Mouse (Mus musculus): ENCODE results near the gene Cd34. TPM values are rescaled to one million over a fixed set of nuclear protein-coding genes. Genes with fewer than 3 reads are reported as not detected.

The Cd34 gene
- polyA plus RNA-seq, 1 experiment from 2014 or later, result 40.7 TPM

DNA sequence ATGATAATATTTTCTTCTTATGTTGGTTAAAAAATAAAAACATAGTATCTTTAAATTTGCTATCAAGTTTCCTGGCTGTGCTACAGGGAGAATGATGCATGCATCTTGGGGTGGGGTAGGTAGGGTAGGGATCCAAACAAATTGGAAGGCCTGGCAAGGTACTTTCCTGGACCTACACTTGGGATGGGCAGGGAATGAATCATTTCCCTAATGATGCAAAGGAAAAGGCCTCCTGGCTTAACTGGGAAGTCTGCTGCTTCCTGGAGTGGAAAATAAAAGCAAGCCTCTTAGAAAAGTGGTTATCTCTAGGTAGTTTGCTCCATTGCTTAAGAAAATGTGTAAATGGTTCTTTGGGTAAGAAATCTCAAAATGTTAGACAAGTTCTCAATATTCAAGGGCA, 2.9 kb downstream of the Cd34 start:
- Histone ChIP-seq H3K4me1 (replicated peaks) (peaks cover 9% of the 10 kb centered on the region; the same call in 1 of the 2 replicates), H3K36me3 (no peaks in the 10 kb centered on the region), H3K9me3 (no peaks in the 10 kb centered on the region), H3K4me2 (no peak overlapping the region), H3K27ac (no peak overlapping the region), H3K9ac (replicated peaks) (no peak overlapping the region), H3K27me3 (peaks cover 31% of the 10 kb centered on the region), H3K4me3 (replicated peaks) (no peak overlapping the region)
- no peak for ATAC-seq (ENCODE audit: insufficient number of reproducible peaks, insufficient read depth, low FRiP score, low TSS enrichment, low read depth)

DNA sequence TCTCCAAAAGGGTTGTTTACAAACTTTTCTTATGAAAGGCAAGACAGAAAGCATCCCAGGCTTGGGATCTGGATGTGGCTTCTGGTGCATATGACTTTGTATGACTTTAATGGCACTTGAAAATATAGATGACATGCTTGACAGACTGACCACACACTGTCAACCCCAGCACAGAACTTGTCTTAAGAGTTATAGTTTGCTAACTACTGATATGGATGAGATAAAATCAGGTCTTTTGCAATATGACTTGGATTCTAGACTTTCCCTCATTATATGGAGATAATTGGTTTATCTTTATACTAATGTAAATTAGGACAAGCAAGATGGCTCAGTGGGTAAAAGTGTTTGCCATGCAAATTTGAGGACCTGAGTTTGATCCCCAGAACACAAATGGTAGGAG, 4.3 kb downstream of the Cd34 start:
- ATAC-seq (ENCODE audit: insufficient number of reproducible peaks, insufficient read depth, low FRiP score, low TSS enrichment, low read depth), result no peak
- Histone ChIP-seq H3K4me3 (replicated peaks) (no peak overlapping the region), H3K4me2 (no peak overlapping the region), H3K27me3 (peaks cover 27% of the 10 kb centered on the region), H3K4me1 (replicated peaks) (peaks cover 9% of the 10 kb centered on the region; the same call in 1 of the 2 replicates), H3K9ac (replicated peaks) (no peak overlapping the region), H3K9me3 (no peaks in the 10 kb centered on the region), H3K36me3 (no peaks in the 10 kb centered on the region), H3K27ac (no peak overlapping the region)

- Histone ChIP-seq H3K4me2 (no peak overlapping the region), H3K36me3 (no peaks in the 10 kb centered on the region), H3K4me1 (replicated peaks) (peaks cover 9% of the 10 kb centered on the region; the same call in 1 of the 2 replicates), H3K9me3 (no peaks in the 10 kb centered on the region), H3K9ac (replicated peaks) (no peak overlapping the region), H3K4me3 (replicated peaks) (no peak overlapping the region), H3K27me3 (peaks cover 23% of the 10 kb centered on the region), H3K27ac (no peak overlapping the region)
- WGBS, result 76% methylated on average over 5 of the region's 5 CpGs
- ATAC-seq (ENCODE audit: insufficient number of reproducible peaks, insufficient read depth, low FRiP score, low TSS enrichment, low read depth), result no peak
Measured at GRCm38 (mm10) chr1:194943485-194943884, 4.9 kb downstream of the Cd34 start.

GRCm38 (mm10) chr1:194945382-194945781, 6.8 kb downstream of the Cd34 start:
- Histone ChIP-seq H3K9me3 (no peaks in the 10 kb centered on the region), H3K27ac (no peak overlapping the region), H3K27me3 (peaks cover 5% of the 10 kb centered on the region), H3K4me3 (replicated peaks) (no peak overlapping the region), H3K36me3 (no peaks in the 10 kb centered on the region), H3K9ac (replicated peaks) (no peak overlapping the region), H3K4me2 (no peak overlapping the region), H3K4me1 (replicated peaks) (peaks cover 3% of the 10 kb centered on the region; the same call in 1 of the 2 replicates)
- WGBS, result 16% methylated on average over 2 of the region's 2 CpGs
- peak; percentile 56; the same call in 1 of the 2 replicates for ATAC-seq (ENCODE audit: insufficient number of reproducible peaks, insufficient read depth, low FRiP score, low TSS enrichment, low read depth)

DNA sequence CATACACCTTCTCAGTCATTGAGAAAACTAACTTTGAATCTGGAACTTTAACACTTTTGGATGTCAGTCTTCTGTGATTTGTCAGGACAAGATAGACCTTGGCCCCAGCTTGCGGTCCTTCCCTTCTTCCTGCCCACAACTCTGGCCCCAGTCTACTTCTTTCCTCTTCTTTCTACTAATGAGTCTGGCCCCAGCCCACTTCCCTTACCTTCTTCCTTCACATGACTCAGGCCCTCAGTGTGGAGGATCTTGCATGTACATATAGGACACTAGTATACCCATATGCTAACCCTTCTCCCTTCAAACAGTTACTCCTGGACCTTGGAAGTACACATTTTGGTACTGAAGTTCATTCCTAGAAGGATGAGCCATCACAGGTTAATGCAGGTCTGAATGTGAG, 7.8 kb downstream of the Cd34 start:
- WGBS, result 90% methylated on average over 1 of the region's 1 CpGs

DNA sequence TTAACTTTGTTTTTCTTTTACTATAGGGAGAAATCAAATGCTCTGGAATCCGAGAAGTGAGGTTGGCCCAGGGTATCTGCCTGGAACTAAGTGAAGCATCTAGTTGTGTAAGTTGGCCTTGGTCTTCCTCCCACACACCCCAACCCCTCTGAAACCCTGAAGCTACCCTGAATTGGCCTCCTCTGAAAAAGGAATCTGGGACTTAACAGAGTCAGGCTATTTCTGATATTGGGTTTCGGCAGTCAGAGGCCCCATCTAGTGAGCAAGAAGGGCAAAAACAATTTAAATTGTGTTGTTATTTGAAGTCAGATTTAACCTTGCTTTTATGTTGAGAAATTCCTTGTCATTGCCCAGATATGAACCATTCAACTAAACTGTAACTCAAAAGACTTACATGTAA, 12.3 kb downstream of the Cd34 start:
- H3K9me3 ChIP-seq, result no peaks in the 10 kb centered on the region
- H3K27ac ChIP-seq, result no peak overlapping the region
- H3K4me1 ChIP-seq (replicated peaks), result no peaks in the 10 kb centered on the region
- H3K27me3 ChIP-seq, result no peaks in the 10 kb centered on the region
- H3K9ac ChIP-seq (replicated peaks), result no peak overlapping the region
- H3K36me3 ChIP-seq, result no peaks in the 10 kb centered on the region
- no peak overlapping the region for H3K4me2 ChIP-seq
- 61% methylated on average over 2 of the region's 2 CpGs for WGBS
- ATAC-seq (ENCODE audit: insufficient number of reproducible peaks, insufficient read depth, low FRiP score, low TSS enrichment, low read depth), result no peak
- H3K4me3 ChIP-seq (replicated peaks), result no peak overlapping the region

More for the DNA sequence above, 7.8 kb downstream of the Cd34 start:
- H3K27ac ChIP-seq, result no peak overlapping the region
- no peaks in the 10 kb centered on the region for H3K27me3 ChIP-seq
- H3K4me1 ChIP-seq (replicated peaks), result peaks cover 3% of the 10 kb centered on the region; the same call in 1 of the 2 replicates
- H3K9me3 ChIP-seq, result no peaks in the 10 kb centered on the region
- no peak for ATAC-seq (ENCODE audit: insufficient number of reproducible peaks, insufficient read depth, low FRiP score, low TSS enrichment, low read depth)
- no peaks in the 10 kb centered on the region for H3K36me3 ChIP-seq
- H3K4me3 ChIP-seq (replicated peaks), result no peak overlapping the region
- no peak overlapping the region for H3K4me2 ChIP-seq
- no peak overlapping the region for H3K9ac ChIP-seq (replicated peaks)

DNA sequence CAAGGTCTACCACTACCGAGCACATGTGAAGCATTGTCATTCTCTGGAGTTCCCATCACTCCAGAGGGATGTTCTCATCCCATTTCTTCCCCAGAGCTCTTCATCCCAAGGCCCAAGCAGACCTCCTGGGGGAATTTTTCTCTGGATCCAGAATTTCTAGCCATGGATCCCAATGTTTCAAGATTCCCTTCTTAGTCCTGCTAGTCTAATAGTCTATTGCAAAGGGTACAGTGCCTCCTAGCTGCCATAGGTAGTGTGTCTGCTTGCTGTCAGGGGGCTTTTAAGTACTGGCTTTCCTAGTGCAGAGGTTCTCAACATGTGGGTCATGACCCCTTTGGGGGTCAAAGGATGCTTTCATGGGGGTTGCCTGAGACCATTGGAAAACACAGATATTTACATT, 14.3 kb downstream of the Cd34 start:
- Histone ChIP-seq H3K4me1 (replicated peaks) (no peaks in the 10 kb centered on the region), H3K4me3 (replicated peaks) (no peak overlapping the region), H3K27me3 (no peaks in the 10 kb centered on the region), H3K9ac (replicated peaks) (no peak overlapping the region), H3K36me3 (no peaks in the 10 kb centered on the region), H3K27ac (no peak overlapping the region), H3K4me2 (no peak overlapping the region), H3K9me3 (no peaks in the 10 kb centered on the region)
- no peak for ATAC-seq (ENCODE audit: insufficient number of reproducible peaks, insufficient read depth, low FRiP score, low TSS enrichment, low read depth)
- WGBS, result 91% methylated on average over 1 of the region's 1 CpGs

DNA sequence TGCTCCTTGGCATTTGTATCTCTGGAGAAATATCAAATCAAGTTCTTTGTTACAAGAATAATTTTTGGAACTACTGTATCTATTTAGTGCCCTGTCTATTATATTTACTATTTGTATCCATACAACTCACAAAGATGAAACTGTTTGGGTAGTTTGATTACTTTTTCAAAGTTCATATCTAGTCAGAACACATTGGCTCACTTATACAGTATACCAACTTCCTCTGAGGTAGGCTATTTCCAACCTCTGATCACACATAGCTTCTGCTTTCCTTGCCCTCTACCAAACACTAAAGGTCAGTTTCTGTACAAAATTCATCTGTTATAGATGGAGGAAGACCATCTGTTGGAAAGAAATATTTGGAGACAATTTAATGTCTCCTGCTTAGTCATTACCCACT, 16.1 kb downstream of the Cd34 start:
- Histone ChIP-seq H3K4me1 (replicated peaks) (no peaks in the 10 kb centered on the region), H3K4me3 (replicated peaks) (no peak overlapping the region)

GRCm38 (mm10) chr1:194955749-194956148, 17.1 kb downstream of the Cd34 start:
- Histone ChIP-seq H3K4me1 (replicated peaks) (no peaks in the 10 kb centered on the region), H3K4me3 (replicated peaks) (no peak overlapping the region), H3K9me3 (no peaks in the 10 kb centered on the region), H3K4me2 (no peak overlapping the region), H3K36me3 (no peaks in the 10 kb centered on the region), H3K27ac (no peak overlapping the region), H3K27me3 (no peaks in the 10 kb centered on the region), H3K9ac (replicated peaks) (no peak overlapping the region)
- ATAC-seq (ENCODE audit: insufficient number of reproducible peaks, insufficient read depth, low FRiP score, low TSS enrichment, low read depth), result no peak
- 60% methylated on average over 2 of the region's 2 CpGs for WGBS

More for the DNA sequence above, 16.1 kb downstream of the Cd34 start:
- Histone ChIP-seq H3K4me2 (no peak overlapping the region), H3K27ac (no peak overlapping the region), H3K27me3 (no peaks in the 10 kb centered on the region), H3K36me3 (no peaks in the 10 kb centered on the region), H3K9ac (replicated peaks) (no peak overlapping the region), H3K9me3 (no peaks in the 10 kb centered on the region)
- no peak for ATAC-seq (ENCODE audit: insufficient number of reproducible peaks, insufficient read depth, low FRiP score, low TSS enrichment, low read depth)

- H3K4me3 ChIP-seq (replicated peaks), result no peak overlapping the region
- no peaks in the 10 kb centered on the region for H3K4me1 ChIP-seq (replicated peaks)
- WGBS, result 82% methylated on average over 2 of the region's 2 CpGs
- H3K4me2 ChIP-seq, result no peak overlapping the region
- H3K27me3 ChIP-seq, result no peaks in the 10 kb centered on the region
- no peak overlapping the region for H3K9ac ChIP-seq (replicated peaks)
- H3K36me3 ChIP-seq, result no peaks in the 10 kb centered on the region
- H3K27ac ChIP-seq, result no peak overlapping the region
- no peak for ATAC-seq (ENCODE audit: insufficient number of reproducible peaks, insufficient read depth, low FRiP score, low TSS enrichment, low read depth)
- H3K9me3 ChIP-seq, result no peaks in the 10 kb centered on the region
Measured at GRCm38 (mm10) chr1:194957021-194957420, 18.4 kb downstream of the Cd34 start.

- 33% methylated on average over 5 of the region's 5 CpGs for WGBS
- no peak overlapping the region for H3K4me2 ChIP-seq
- H3K27ac ChIP-seq, result no peak overlapping the region
- H3K36me3 ChIP-seq, result no peaks in the 10 kb centered on the region
- no peaks in the 10 kb centered on the region for H3K27me3 ChIP-seq
- H3K9me3 ChIP-seq, result no peaks in the 10 kb centered on the region
- no peak for ATAC-seq (ENCODE audit: insufficient number of reproducible peaks, insufficient read depth, low FRiP score, low TSS enrichment, low read depth)
- H3K9ac ChIP-seq (replicated peaks), result no peak overlapping the region
- no peaks in the 10 kb centered on the region for H3K4me1 ChIP-seq (replicated peaks)
- H3K4me3 ChIP-seq (replicated peaks), result no peak overlapping the region
Measured at GRCm38 (mm10) chr1:194962181-194962580, 23.6 kb downstream of the Cd34 start.

DNA sequence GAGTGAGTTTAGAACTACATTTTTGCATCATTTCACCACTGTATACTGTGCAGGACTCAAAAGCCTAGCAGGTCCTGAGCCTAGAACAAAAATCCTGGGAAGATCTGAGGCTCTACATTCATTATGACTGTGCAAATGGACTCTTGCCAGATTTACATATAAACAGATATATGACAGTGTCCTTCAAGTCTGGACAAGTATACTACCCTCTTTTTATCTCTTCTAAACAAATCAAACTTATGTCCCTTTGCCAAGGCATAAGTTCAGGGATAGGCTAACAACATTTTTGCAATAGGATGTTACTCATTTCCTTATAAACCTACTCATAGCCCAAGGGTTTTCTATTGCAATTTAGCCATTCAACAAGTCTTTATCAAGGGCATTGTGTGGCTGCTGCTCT, 24.1 kb downstream of the Cd34 start:
- no peaks in the 10 kb centered on the region for H3K36me3 ChIP-seq
- ATAC-seq (ENCODE audit: insufficient number of reproducible peaks, insufficient read depth, low FRiP score, low TSS enrichment, low read depth), result no peak
- no peaks in the 10 kb centered on the region for H3K27me3 ChIP-seq
- no peak overlapping the region for H3K4me2 ChIP-seq
- H3K4me1 ChIP-seq (replicated peaks), result no peaks in the 10 kb centered on the region
- H3K9ac ChIP-seq (replicated peaks), result no peak overlapping the region
- no peak overlapping the region for H3K27ac ChIP-seq
- H3K9me3 ChIP-seq, result no peaks in the 10 kb centered on the region
- no peak overlapping the region for H3K4me3 ChIP-seq (replicated peaks)
